Mouse (Mus musculus) macrophage (primary cell): ENCODE results near the gene Slc2a5. TPM values are rescaled to one million over a fixed set of nuclear protein-coding genes. Genes with fewer than 3 reads are reported as not detected.

Experiments
- H3K27ac ChIP-seq: fragments of 350-480 bp; formaldehyde crosslinking; 2 replicates; pipeline ENCODE4 v1.9.0; 2021
- H3K36me3 ChIP-seq: fragments of 350-480 bp; formaldehyde crosslinking; 2 replicates; pipeline ENCODE4 v1.9.0; 2021; ENCODE audit errors: inconsistent target
- H3K4me3 ChIP-seq: fragments of 350-480 bp; formaldehyde crosslinking; 2 replicates; pipeline ENCODE4 v1.9.0; 2021; ENCODE audit errors: inconsistent target
- H3K79me2 ChIP-seq: fragments of 350-480 bp; formaldehyde crosslinking; 2 replicates; pipeline ENCODE4 v1.9.0; 2021; ENCODE audit errors: inconsistent target
- WGBS: methylation state at CpG from one replicate; pipeline ENCODE4 v1.1.7; 2026; ENCODE audit warnings: inconsistent platforms; ENCODE audit not compliant: missing documents; 5-methylcytosine and 5-hydroxymethylcytosine counted together
- polyA plus RNA-seq: library from polyadenylated mRNA; stranded (reverse); fragments of 250-400 nt; gene quantifications from 3 replicates; pipeline ENCODE4 v1.2.4, GENCODE M21; 2018; ENCODE audit warnings: inconsistent platforms

The Slc2a5 gene
- polyA plus RNA-seq, 1 experiment from 2014 or later = 0.06 TPM

DNA sequence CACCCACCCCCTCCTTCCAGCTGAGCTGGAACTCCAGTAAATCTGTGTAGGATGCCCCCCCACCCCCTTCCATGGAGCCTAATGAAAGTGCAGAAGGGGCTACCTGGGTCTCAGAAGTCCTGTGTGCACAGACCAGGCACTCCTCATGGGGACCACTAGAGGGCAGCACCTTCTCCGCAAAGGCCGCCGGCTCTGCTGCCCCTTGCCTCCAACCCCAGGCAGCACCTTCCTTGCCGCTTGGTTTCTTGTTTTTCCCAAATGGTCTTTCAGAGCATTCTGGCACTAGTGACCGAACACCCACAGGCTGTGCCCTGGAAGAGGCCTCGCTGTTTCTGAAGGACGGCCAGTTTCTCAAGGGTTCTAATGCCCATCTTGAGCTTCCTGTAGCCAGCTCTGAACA is 57.5 kb downstream of the Slc2a5 start:
- 10% methylated on average over 7 of the region's 7 CpGs for WGBS

DNA sequence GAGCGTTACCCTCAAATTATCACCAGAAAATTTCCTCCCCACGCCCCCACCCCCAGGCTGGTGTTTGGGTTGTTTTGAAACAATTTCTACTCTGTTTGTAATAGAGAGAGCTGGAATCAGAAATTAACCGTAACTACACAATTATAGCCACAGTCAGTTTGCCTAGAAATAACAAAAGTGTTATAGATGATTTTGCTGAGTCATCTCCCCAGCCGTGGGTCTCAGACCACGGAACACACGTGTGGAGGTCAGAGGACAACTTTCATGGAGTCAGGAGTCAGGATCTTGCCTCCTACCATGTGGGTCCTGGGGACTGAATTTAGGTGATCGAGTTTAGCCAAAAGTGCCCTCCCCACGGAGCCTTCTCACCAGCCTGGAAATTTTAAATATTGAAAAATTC is 58.0 kb downstream of the Slc2a5 start:
- H3K79me2 ChIP-seq = no peaks in the 10 kb centered on the region
- H3K4me3 ChIP-seq = no peak overlapping the region
- H3K27ac ChIP-seq = no peak overlapping the region
- no peaks in the 10 kb centered on the region for H3K36me3 ChIP-seq
- 58% methylated on average over 8 of the region's 8 CpGs for WGBS

More for the DNA sequence above, 57.5 kb downstream of the Slc2a5 start:
- no peaks in the 10 kb centered on the region for H3K36me3 ChIP-seq
- H3K27ac ChIP-seq = no peak overlapping the region
- no peaks in the 10 kb centered on the region for H3K79me2 ChIP-seq
- H3K4me3 ChIP-seq = no peak overlapping the region

GRCm38 (mm10) chr4:150178131-150178530 is 59.0 kb downstream of the Slc2a5 start:
- no peak overlapping the region for H3K27ac ChIP-seq
- H3K79me2 ChIP-seq = no peaks in the 10 kb centered on the region
- 92% methylated on average over 4 of the region's 4 CpGs for WGBS
- H3K36me3 ChIP-seq = no peaks in the 10 kb centered on the region
- H3K4me3 ChIP-seq = no peak overlapping the region

DNA sequence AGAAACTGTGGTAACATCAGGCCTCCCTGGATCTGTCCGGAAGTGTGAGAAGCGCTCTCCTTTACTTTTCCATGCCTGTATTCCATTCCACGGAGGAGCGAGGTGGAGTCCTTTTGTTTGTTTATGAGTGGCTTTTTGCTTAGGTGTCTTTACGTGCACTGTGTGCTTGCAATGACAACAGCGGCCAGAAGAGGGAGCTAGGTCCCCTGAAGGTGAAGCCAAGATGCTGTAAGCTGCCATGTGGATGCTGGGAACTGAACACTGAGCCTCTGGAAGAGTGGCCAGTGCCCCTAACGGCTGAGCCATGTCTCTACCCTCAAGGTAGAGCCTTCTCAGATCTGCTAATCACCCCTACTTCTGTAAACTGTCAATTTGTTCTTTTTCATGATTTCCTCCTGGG is 62.2 kb downstream of the Slc2a5 start:
- 88% methylated on average over 7 of the region's 7 CpGs for WGBS
- no peak overlapping the region for H3K27ac ChIP-seq

DNA sequence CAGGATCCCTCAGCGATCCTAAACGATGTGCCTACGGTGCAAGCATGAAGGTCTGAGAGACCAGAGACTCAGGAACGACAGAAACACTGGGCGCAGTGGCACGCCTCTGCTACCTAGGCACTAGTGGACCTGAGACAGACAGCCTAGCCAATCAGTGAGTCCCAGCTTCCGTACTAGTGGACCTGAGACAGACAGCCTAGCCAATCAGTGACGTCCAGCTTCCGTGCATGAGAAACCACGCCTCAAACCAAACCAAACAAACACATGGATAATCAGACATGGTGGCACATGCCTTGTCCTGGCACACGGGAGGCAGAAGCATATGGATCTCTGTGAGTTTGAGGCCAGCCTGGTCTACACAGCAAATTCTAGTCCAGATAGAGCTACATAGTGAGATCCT is 69.2 kb downstream of the Slc2a5 start:
- H3K36me3 ChIP-seq = no peaks in the 10 kb centered on the region
- H3K4me3 ChIP-seq = no peak overlapping the region
- H3K79me2 ChIP-seq = no peaks in the 10 kb centered on the region
- 76% methylated on average over 11 of the region's 11 CpGs for WGBS
- no peak overlapping the region for H3K27ac ChIP-seq

More for the DNA sequence above, 62.2 kb downstream of the Slc2a5 start:
- H3K36me3 ChIP-seq = no peaks in the 10 kb centered on the region
- no peak overlapping the region for H3K4me3 ChIP-seq
- no peaks in the 10 kb centered on the region for H3K79me2 ChIP-seq

- no peak overlapping the region for H3K27ac ChIP-seq
- H3K36me3 ChIP-seq = no peaks in the 10 kb centered on the region
- H3K79me2 ChIP-seq = no peaks in the 10 kb centered on the region
- no peak overlapping the region for H3K4me3 ChIP-seq
- 88% methylated on average over 6 of the region's 6 CpGs for WGBS
Observed at GRCm38 (mm10) chr4:150192199-150192598, 73.1 kb downstream of the Slc2a5 start.

Other genes starting within 250 kb of the Slc2a5 start
- 0.23 to 1.8 TPM (median 1.5 TPM) in 3 replicates for gene Spsb1, start 164.2 kb upstream of the Slc2a5 start, polyA plus RNA-seq
- gene H6pd, start 110.3 kb upstream of the Slc2a5 start, polyA plus RNA-seq = 19.3 to 30.3 TPM (median 22.0 TPM) in 3 replicates
- gene Gpr157, start 31.9 kb upstream of the Slc2a5 start, polyA plus RNA-seq = 14.0 to 24.4 TPM (median 22.6 TPM) in 3 replicates
- not detected in 3 replicates for gene Slc2a7, start 29.7 kb downstream of the Slc2a5 start, polyA plus RNA-seq
- 0.43 to 1.5 TPM in 2 of 3 replicates, not detected in the other for gene Car6, start 82.0 kb downstream of the Slc2a5 start, polyA plus RNA-seq
- 167 to 467 TPM (median 266 TPM) in 3 replicates for gene Eno1, start 117.4 kb downstream of the Slc2a5 start, polyA plus RNA-seq
- gene Rere, start 162.4 kb downstream of the Slc2a5 start, polyA plus RNA-seq = 24.3 to 57.0 TPM (median 55.3 TPM) in 3 replicates